Mouse (Mus musculus): ENCODE data around the gene Lrriq3. TPM values are rescaled to one million over a fixed set of nuclear protein-coding genes. Genes with fewer than 3 reads are reported as not detected.

Gene Lrriq3
- polyA plus RNA-seq (2016; fragmentation: Nextera tagmentation; extraction: Ambion mirVana), result 0.72 and 0.95 TPM in 2 replicates

GRCm38 (mm10) chr3:155093116-155093956 is at the start of gene Lrriq3, which contains the start of gene Fpgt:
TSS of gene Lrriq3 (plus strand) at chr3:155093434.
TSS of gene Fpgt (minus strand) at chr3:155093403.
- Histone ChIP-seq H3K4me2 (peak within 1 kb of the TSS; percentile 71), H3K4me3 (peak within 1 kb of the TSS; percentile 79), H3K4me1 (replicated peaks) (no peaks in the 10 kb centered on the region; the same call in 1 of the 2 replicates), H3K27ac (ENCODE audit: poor library complexity, severe bottlenecking) (peak within 1 kb of the TSS; percentile 74), H3K9me3 (replicated peaks) (no peaks in the 10 kb centered on the region), H3K9ac (peak within 1 kb of the TSS; percentile 74), H3K36me3 (no peaks in the 10 kb centered on the region), H3K27me3 (replicated peaks) (no peaks in the 10 kb centered on the region; the same call in 1 of the 2 replicates)
- peak; percentile 99 for ATAC-seq (ENCODE audit: insufficient number of reproducible peaks, low FRiP score)
- under 1% methylated on average over 45 of the region's 47 CpGs for WGBS

- Histone ChIP-seq H3K9me3 (replicated peaks) (no peaks in the 10 kb centered on the region), H3K9ac (no peak overlapping the region), H3K27me3 (replicated peaks) (no peaks in the 10 kb centered on the region), H3K4me1 (replicated peaks) (peaks cover 5% of the 10 kb centered on the region; the same call in 1 of the 2 replicates), H3K36me3 (no peaks in the 10 kb centered on the region), H3K4me3 (no peak overlapping the region), H3K27ac (ENCODE audit: poor library complexity, severe bottlenecking) (no peak overlapping the region), H3K4me2 (no peak overlapping the region)
- no peak for ATAC-seq (ENCODE audit: insufficient number of reproducible peaks, low FRiP score)
Measured at GRCm38 (mm10) chr3:155052021-155052420, 41.2 kb upstream of the Lrriq3 start.

- no peak for ATAC-seq (ENCODE audit: insufficient number of reproducible peaks, low FRiP score)
- H3K27me3 ChIP-seq (replicated peaks), result no peaks in the 10 kb centered on the region
- peak overlapping the region; percentile 57 for H3K4me2 ChIP-seq
- H3K9ac ChIP-seq, result no peak overlapping the region; the same call in 1 of the 2 replicates
- H3K4me3 ChIP-seq, result peak overlapping the region; percentile 35
- 0 out of 2 replicates have a peak overlapping the region, but pooled peaks have one; percentile 16 for H3K27ac ChIP-seq (ENCODE audit: poor library complexity, severe bottlenecking)
- WGBS, result 50% methylated on average over 1 of the region's 1 CpGs
- H3K9me3 ChIP-seq (replicated peaks), result no peaks in the 10 kb centered on the region
- H3K4me1 ChIP-seq (replicated peaks), result peaks cover 5% of the 10 kb centered on the region; the same call in 1 of the 2 replicates
- no peaks in the 10 kb centered on the region for H3K36me3 ChIP-seq
Measured at GRCm38 (mm10) chr3:155053189-155053588, 40.0 kb upstream of the Lrriq3 start.

- Histone ChIP-seq H3K27me3 (replicated peaks) (no peaks in the 10 kb centered on the region), H3K9ac (peak within 1 kb of the TSS; percentile 65), H3K4me1 (replicated peaks) (peaks cover 5% of the 10 kb centered on the region; the same call in 1 of the 2 replicates), H3K27ac (ENCODE audit: poor library complexity, severe bottlenecking) (peak within 1 kb of the TSS; percentile 92), H3K4me2 (peak within 1 kb of the TSS; percentile 57), H3K4me3 (peak within 1 kb of the TSS; percentile 47), H3K9me3 (replicated peaks) (no peaks in the 10 kb centered on the region), H3K36me3 (no peaks in the 10 kb centered on the region)
- peak; percentile 71 for ATAC-seq (ENCODE audit: insufficient number of reproducible peaks, low FRiP score)
- WGBS, result 28% methylated on average over 6 of the region's 6 CpGs
Measured at GRCm38 (mm10) chr3:155055231-155055916, 37.9 kb upstream of the Lrriq3 start, which contains the start of gene Tnni3k. TSS of gene Tnni3k (minus strand) at chr3:155055407.

- no peak for ATAC-seq (ENCODE audit: insufficient number of reproducible peaks, low FRiP score)
- Histone ChIP-seq H3K27ac (ENCODE audit: poor library complexity, severe bottlenecking) (no peak overlapping the region), H3K4me1 (replicated peaks) (peaks cover 5% of the 10 kb centered on the region; the same call in 1 of the 2 replicates), H3K36me3 (no peaks in the 10 kb centered on the region), H3K9me3 (replicated peaks) (no peaks in the 10 kb centered on the region), H3K9ac (no peak overlapping the region), H3K4me2 (no peak overlapping the region), H3K4me3 (no peak overlapping the region), H3K27me3 (replicated peaks) (no peaks in the 10 kb centered on the region)
Measured at GRCm38 (mm10) chr3:155056606-155057005, 36.6 kb upstream of the Lrriq3 start.

GRCm38 (mm10) chr3:155057566-155057965 is 35.7 kb upstream of the Lrriq3 start:
- Histone ChIP-seq H3K4me3 (no peak overlapping the region), H3K27ac (ENCODE audit: poor library complexity, severe bottlenecking) (no peak overlapping the region), H3K9ac (no peak overlapping the region), H3K4me2 (no peak overlapping the region), H3K27me3 (replicated peaks) (no peaks in the 10 kb centered on the region), H3K9me3 (replicated peaks) (no peaks in the 10 kb centered on the region), H3K36me3 (no peaks in the 10 kb centered on the region), H3K4me1 (replicated peaks) (peaks cover 5% of the 10 kb centered on the region; the same call in 1 of the 2 replicates)
- no peak for ATAC-seq (ENCODE audit: insufficient number of reproducible peaks, low FRiP score)

GRCm38 (mm10) chr3:155058800-155059448 is 34.3 kb upstream of the Lrriq3 start:
- H3K9me3 ChIP-seq (replicated peaks), result no peaks in the 10 kb centered on the region
- WGBS, result 73% methylated on average over 6 of the region's 6 CpGs
- no peak overlapping the region for H3K9ac ChIP-seq
- no peak for ATAC-seq (ENCODE audit: insufficient number of reproducible peaks, low FRiP score)
- no peaks in the 10 kb centered on the region for H3K4me1 ChIP-seq (replicated peaks)
- no peak overlapping the region for H3K4me2 ChIP-seq
- no peaks in the 10 kb centered on the region for H3K27me3 ChIP-seq (replicated peaks)
- H3K36me3 ChIP-seq, result no peaks in the 10 kb centered on the region
- H3K4me3 ChIP-seq, result no peak overlapping the region
- H3K27ac ChIP-seq (ENCODE audit: poor library complexity, severe bottlenecking), result no peak overlapping the region

- no peak for ATAC-seq (ENCODE audit: insufficient number of reproducible peaks, low FRiP score)
- Histone ChIP-seq H3K36me3 (no peaks in the 10 kb centered on the region), H3K27ac (ENCODE audit: poor library complexity, severe bottlenecking) (no peak overlapping the region), H3K27me3 (replicated peaks) (no peaks in the 10 kb centered on the region), H3K4me2 (no peak overlapping the region), H3K4me1 (replicated peaks) (no peaks in the 10 kb centered on the region), H3K9me3 (replicated peaks) (no peaks in the 10 kb centered on the region), H3K4me3 (no peak overlapping the region), H3K9ac (no peak overlapping the region)
Measured at GRCm38 (mm10) chr3:155059449-155059822, 33.8 kb upstream of the Lrriq3 start.

- Histone ChIP-seq H3K4me2 (no peak overlapping the region), H3K4me1 (replicated peaks) (no peaks in the 10 kb centered on the region), H3K4me3 (no peak overlapping the region), H3K9ac (no peak overlapping the region), H3K36me3 (no peaks in the 10 kb centered on the region), H3K9me3 (replicated peaks) (no peaks in the 10 kb centered on the region), H3K27ac (ENCODE audit: poor library complexity, severe bottlenecking) (no peak overlapping the region), H3K27me3 (replicated peaks) (no peaks in the 10 kb centered on the region)
- WGBS, result 78% methylated on average over 4 of the region's 4 CpGs
- no peak for ATAC-seq (ENCODE audit: insufficient number of reproducible peaks, low FRiP score)
Measured at GRCm38 (mm10) chr3:155077908-155078307, 15.3 kb upstream of the Lrriq3 start.

GRCm38 (mm10) chr3:155092081-155092480 is 1.2 kb upstream of the Lrriq3 start:
- ATAC-seq (ENCODE audit: insufficient number of reproducible peaks, low FRiP score), result no peak
- Histone ChIP-seq H3K27ac (ENCODE audit: poor library complexity, severe bottlenecking) (no peak overlapping the region), H3K4me3 (peak overlapping the region; percentile 79; the same call in 1 of the 2 replicates), H3K36me3 (peaks cover 9% of the 10 kb centered on the region), H3K9ac (no peak overlapping the region), H3K4me1 (replicated peaks) (no peaks in the 10 kb centered on the region; the same call in 1 of the 2 replicates), H3K27me3 (replicated peaks) (no peaks in the 10 kb centered on the region; the same call in 1 of the 2 replicates), H3K4me2 (peak overlapping the region; percentile 71), H3K9me3 (replicated peaks) (no peaks in the 10 kb centered on the region)
- WGBS, result 94% methylated on average over 6 of the region's 6 CpGs

- H3K27ac ChIP-seq (ENCODE audit: poor library complexity, severe bottlenecking), result no peak overlapping the region
- H3K9ac ChIP-seq, result no peak overlapping the region
- H3K9me3 ChIP-seq (replicated peaks), result no peaks in the 10 kb centered on the region
- WGBS, result 72% methylated on average over 1 of the region's 1 CpGs
- H3K4me1 ChIP-seq (replicated peaks), result no peaks in the 10 kb centered on the region
- no peak for ATAC-seq (ENCODE audit: insufficient number of reproducible peaks, low FRiP score)
- no peak overlapping the region for H3K4me2 ChIP-seq
- H3K4me3 ChIP-seq, result no peak overlapping the region
- no peaks in the 10 kb centered on the region for H3K36me3 ChIP-seq
- H3K27me3 ChIP-seq (replicated peaks), result no peaks in the 10 kb centered on the region; the same call in 1 of the 2 replicates
Measured at GRCm38 (mm10) chr3:155099266-155099665, 6.0 kb downstream of the Lrriq3 start.

Data from heart, embryonic 12.5 days (tissue).